Mouse (Mus musculus) olfactory bulb, adult 2 months (tissue): ENCODE data around the gene Dohh.

Experiments
- CTCF ChIP-seq: fragments of 200-500 bp; IDR thresholded peaks from 2 replicates; pipeline ENCODE4 v1.5.1; 2012; ENCODE audit warnings: low read depth, mild to moderate bottlenecking, low read length, moderate library complexity; ENCODE audit not compliant: insufficient read depth
- POLR2A ChIP-seq: fragments of 200-500 bp; IDR thresholded peaks from 2 replicates; pipeline ENCODE4 v1.6.1; 2012; ENCODE audit warnings: mild to moderate bottlenecking, low read depth, low read length, moderate library complexity; ENCODE audit not compliant: insufficient read depth

DNA sequence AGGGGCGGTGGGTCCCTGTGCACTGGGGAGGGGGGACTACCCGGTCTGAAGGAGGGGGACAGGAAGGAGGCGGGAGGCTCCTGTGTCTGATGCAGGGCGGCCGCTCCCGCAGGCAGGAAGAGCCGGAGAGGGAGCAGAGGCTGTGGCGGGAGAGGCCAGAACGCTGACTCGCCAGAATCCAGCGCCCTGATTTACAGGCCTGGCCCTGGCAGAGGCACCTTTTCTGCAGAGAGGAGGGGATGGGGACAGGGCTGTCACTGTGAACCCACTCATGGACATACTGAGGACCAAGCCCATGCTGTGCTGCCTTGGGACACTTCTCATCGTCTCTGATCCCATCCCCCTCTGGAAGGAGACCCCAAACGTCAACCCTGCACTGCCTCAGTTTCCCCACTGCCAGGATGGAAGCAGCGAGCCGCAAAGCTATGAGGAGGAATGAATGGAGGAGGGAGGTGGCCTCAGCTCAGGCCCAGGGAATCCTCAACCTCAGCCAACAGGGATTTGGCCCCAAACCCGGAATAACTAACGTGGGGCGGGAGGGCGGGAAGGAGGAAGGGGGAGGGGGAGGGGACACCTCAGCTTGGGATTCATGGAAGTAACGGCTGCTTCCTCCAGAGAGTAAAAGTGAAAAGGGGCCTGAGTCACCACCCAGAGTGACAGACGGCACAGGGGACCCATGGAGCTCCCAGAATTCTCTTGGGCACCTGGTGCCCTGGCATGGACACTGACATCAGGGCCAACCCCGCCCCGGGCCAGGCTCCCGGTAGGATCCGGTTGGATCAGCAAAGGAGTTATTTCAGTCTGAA, 40.2 kb downstream of the Dohh start:
- TF ChIP-seq CTCF (no peak), POLR2A (no peak)
